21 mouse cellular contexts compared by ENCODE assay signal in genomic region chr16:17339701-17340100, GRCm38 (mm10). TPM values are rescaled to one million over a fixed set of nuclear protein-coding genes. Genes with fewer than 3 reads are reported as not detected.
A peak's percentile ranks its signal among the peaks of the same experiment; 100 is the strongest.
DNase-seq lines count a peak whose midpoint lies in the region; TF ChIP-seq lines count a peak whose summit lies in the region.
"Had no signal": no experiment of that assay in that cellular context is flagged by ENCODE, and none has a peak within 500 bp of the region (broad histone marks: within the 10 kb centered on the region; RNA-seq: fewer than 3 reads in every experiment).

No protein-coding gene starts in this region.

- H3K27me3 ChIP-seq in heart, embryonic 10.5 days (ENCODE audit: insufficient read depth, poor library complexity, severe bottlenecking) = no peaks in the 10 kb centered on the region
- no peaks in the 10 kb centered on the region for H3K27me3 ChIP-seq in CH12.LX (replicated peaks)
- H3K27me3 ChIP-seq: embryonic facial prominence, embryonic 12.5 days; forebrain, embryonic 13.5 days; forebrain, embryonic 15.5 days had no signal

- intact Hi-C loops in heart, postnatal 10 days (cut with DNase I) = no loop called here

- H3K4me2 ChIP-seq in CH12.LX (ENCODE audit: insufficient read depth, low read depth, poor library complexity, severe bottlenecking) = peak overlapping the region; percentile 46; the same call in 1 of the 2 replicates
- H3K4me2 ChIP-seq: embryonic facial prominence, embryonic 12.5 days; forebrain, embryonic 13.5 days; forebrain, embryonic 15.5 days had no signal

- no peak overlapping the region for H3K4me3 ChIP-seq in heart, embryonic 10.5 days
- peak overlapping the region; percentile 38 to 45 (median 44) for H3K4me3 ChIP-seq in CH12.LX (replicated peaks in 1 of 3; ENCODE audit: low read depth in 2 of 3, low read length in 2 of 3, poor library complexity in 1 of 3)
- H3K4me3 ChIP-seq: embryonic facial prominence, embryonic 10.5 days; embryonic facial prominence, embryonic 12.5 days; forebrain, embryonic 13.5 days; forebrain, embryonic 15.5 days had no signal

- WGBS in heart, embryonic 10.5 days = 85% methylated on average over 7 of the region's 7 CpGs

- no peaks in the 10 kb centered on the region for H3K79me2 ChIP-seq in CH12.LX (replicated peaks; ENCODE audit: control insufficient read depth, extremely low read depth, insufficient read depth, poor library complexity, severe bottlenecking)

- H3K4me1 ChIP-seq in heart, embryonic 10.5 days = 0 out of 2 replicates have a peak, but pooled peaks cover 3% of the 10 kb centered on the region
- peaks cover 3 to 55% of the 10 kb centered on the region in 2 experiments for H3K4me1 ChIP-seq in CH12.LX (ENCODE audit: control insufficient read depth in 1 of 2, insufficient read depth in 2 of 2)
- H3K4me1 ChIP-seq: embryonic facial prominence, embryonic 10.5 days; embryonic facial prominence, embryonic 12.5 days; forebrain, embryonic 13.5 days; forebrain, embryonic 15.5 days had no signal

- DNase-seq in heart, postnatal 10 days = peak; percentile 35 to 45
- DNase-seq in heart, embryonic 10.5 days (ENCODE audit: low spot score) = no peak
- peak; percentile 20 for DNase-seq in kidney, postnatal 10 days
- DNase-seq in kidney, postnatal 4 days = no peak
- peak; percentile 83 for DNase-seq in CH12.LX (ENCODE audit: extremely low read depth)
- DNase-seq in R1 (ENCODE audit: low read depth, low spot score) = peak; percentile 33
- DNase-seq in thymus, postnatal 0 days (ENCODE audit: low spot score) = no peak
- DNase-seq: adrenal gland, adult 8-10 months; adrenal gland, postnatal 14 days; adrenal gland, postnatal 36 days; cerebellum, adult 11-12 months; cerebellum, adult 2 months; cerebellum, adult 9-10 months; cerebellum, postnatal 10 days; cerebellum, postnatal 25 days; forebrain, postnatal 0 days had no signal

- no peak for TF ChIP-seq RAD21 in CH12.LX (IDR thresholded peaks at IDR 0.05; ENCODE audit: low read depth, low read length)

- dilution Hi-C loops in CH12.LX (cut with MboI; ENCODE audit: extremely low pct_ligation_motif_present, extremely low pct_unique_long_range_greater_than_20kb, low sequenced_read_pairs) = no loop called here

- TF ChIP-seq CTCF in CH12.LX (conservative IDR thresholded peaks at IDR 0.05 in 1 of 2, IDR thresholded peaks at IDR 0.05 in 1 of 2; ENCODE audit: low read depth in 2 of 2, low read length in 2 of 2) = no peak

- H3K36me3 ChIP-seq in heart, embryonic 10.5 days = peaks cover 19% of the 10 kb centered on the region
- peaks cover 13 to 49% of the 10 kb centered on the region in 2 experiments for H3K36me3 ChIP-seq in CH12.LX (replicated peaks in 1 of 2; ENCODE audit: control insufficient read depth in 1 of 2, insufficient read depth in 1 of 2, low read length in 1 of 2)

- no peaks in the 10 kb centered on the region for H3K9me3 ChIP-seq in heart, embryonic 10.5 days
- H3K9me3 ChIP-seq in CH12.LX (replicated peaks; ENCODE audit: low read length) = no peaks in the 10 kb centered on the region
- H3K9me3 ChIP-seq: embryonic facial prominence, embryonic 10.5 days; embryonic facial prominence, embryonic 12.5 days; forebrain, embryonic 13.5 days; forebrain, embryonic 15.5 days had no signal

- H3K27ac ChIP-seq in heart, embryonic 10.5 days = no peak overlapping the region
- peak overlapping the region; percentile 49 for H3K27ac ChIP-seq in CH12.LX (ENCODE audit: insufficient read depth, low read depth)
- H3K27ac ChIP-seq: embryonic facial prominence, embryonic 10.5 days; embryonic facial prominence, embryonic 12.5 days; forebrain, embryonic 13.5 days; forebrain, embryonic 15.5 days had no signal

- TF ChIP-seq POLR2A in CH12.LX (IDR thresholded peaks at IDR 0.05; ENCODE audit: low read depth, low read length) = no peak; the same call in 1 of the 2 replicates

- in situ Hi-C loops in CH12.LX (cut with MboI; ENCODE audit: low pct_ligation_motif_present, low pct_unique_long_range_greater_than_20kb, low sequenced_read_pairs) = loop anchor here (5.0 kb wide), 1 partner anchor 37 kb away; no protein-coding TSS in a partner anchor

- peak overlapping the region; percentile 28; the same call in 1 of the 2 replicates for H3K9ac ChIP-seq in CH12.LX (ENCODE audit: insufficient read depth, low read depth)
- H3K9ac ChIP-seq: embryonic facial prominence, embryonic 12.5 days; forebrain, embryonic 13.5 days; forebrain, embryonic 15.5 days; forebrain, postnatal 0 days had no signal

- peak; percentile 91 for TF ChIP-seq EP300 in CH12.LX (IDR thresholded peaks at IDR 0.05; ENCODE audit: low read length)

TF ChIP-seq in CH12.LX, 34 proteins besides CTCF, POLR2A, EP300 and RAD21:
- TF ChIP-seq IRF4 (IDR thresholded peaks at IDR 0.05; ENCODE audit: low read depth, low read length) = peak; percentile 44; the same call in 1 of the 2 replicates
- peak; percentile 47; the same call in 1 of the 2 replicates for TF ChIP-seq TCF12 (IDR thresholded peaks at IDR 0.05; ENCODE audit: low read depth, low read length)
- TF ChIP-seq CHD2 (IDR thresholded peaks at IDR 0.05; ENCODE audit: low read length) = no peak
- peak; percentile 97 for TF ChIP-seq ETS1 (conservative IDR thresholded peaks at IDR 0.05; ENCODE audit: low read depth, low read length)
- no peak for TF ChIP-seq ZKSCAN1 (IDR thresholded peaks at IDR 0.05; ENCODE audit: borderline replicate concordance, low read depth, low read length)
- TF ChIP-seq UBTF (IDR thresholded peaks at IDR 0.05; ENCODE audit: low read depth, low read length) = no peak
- TF ChIP-seq SIN3A (IDR thresholded peaks at IDR 0.05; ENCODE audit: low read length) = peak; percentile 83
- no peak for TF ChIP-seq MEF2A (IDR thresholded peaks at IDR 0.05; ENCODE audit: borderline replicate concordance, low read depth, low read length)
- TF ChIP-seq NELFE (IDR thresholded peaks at IDR 0.05; ENCODE audit: low read depth, low read length) = peak; percentile 37; the same call in 1 of the 2 replicates
- no peak for TF ChIP-seq E2F4 (IDR thresholded peaks at IDR 0.05; ENCODE audit: insufficient replicate concordance, low read depth, low read length)
- TF ChIP-seq ZMIZ1 (IDR thresholded peaks at IDR 0.05; ENCODE audit: low read depth, low read length) = no peak
- TF ChIP-seq KAT2A (IDR thresholded peaks at IDR 0.05; ENCODE audit: insufficient replicate concordance, low read length) = 0 out of 2 replicates have a peak, but pooled peaks have one; percentile 48
- TF ChIP-seq MXI1 (IDR thresholded peaks at IDR 0.05; ENCODE audit: low read depth, low read length) = 0 out of 2 replicates have a peak, but pooled peaks have one; percentile 37
- no peak for TF ChIP-seq PAX5 (IDR thresholded peaks at IDR 0.05; ENCODE audit: low read length)
- peak; percentile 68 for TF ChIP-seq MYC (IDR thresholded peaks at IDR 0.05; ENCODE audit: low read depth, low read length)
- TF ChIP-seq BHLHE40 (IDR thresholded peaks at IDR 0.05; ENCODE audit: low read depth, low read length) = peak; percentile 59; the same call in 1 of the 2 replicates
- TF ChIP-seq MAFK (IDR thresholded peaks at IDR 0.05; ENCODE audit: insufficient replicate concordance, low read length) = 0 out of 2 replicates have a peak, but pooled peaks have one; percentile 47
- TF ChIP-seq HCFC1 (IDR thresholded peaks at IDR 0.05; ENCODE audit: low read depth, low read length) = peak; percentile 21; the same call in 1 of the 2 replicates
- TF ChIP-seq USF2 (conservative IDR thresholded peaks at IDR 0.05; ENCODE audit: low read depth, low read length) = no peak
- TF ChIP-seq GABPA (IDR thresholded peaks at IDR 0.05; ENCODE audit: insufficient replicate concordance, low read depth, low read length) = 0 out of 2 replicates have a peak, but pooled peaks have one; percentile 8
- TF ChIP-seq MAX (IDR thresholded peaks at IDR 0.05; ENCODE audit: low read length) = peak; percentile 67; the same call in 1 of the 2 replicates
- TF ChIP-seq ELF1 (IDR thresholded peaks at IDR 0.05; ENCODE audit: low read depth, low read length) = no peak
- no peak for TF ChIP-seq ZC3H11A (IDR thresholded peaks at IDR 0.05; ENCODE audit: low read depth, low read length)
- TF ChIP-seq SMC3 (IDR thresholded peaks at IDR 0.05; ENCODE audit: low read depth, low read length) = no peak
- no peak for TF ChIP-seq POLR2AphosphoS2 (IDR thresholded peaks at IDR 0.05; ENCODE audit: low read depth, low read length)
- TF ChIP-seq JUND (conservative IDR thresholded peaks at IDR 0.05; ENCODE audit: low read depth, low read length) = peak; percentile 83
- TF ChIP-seq ZNF384 (IDR thresholded peaks at IDR 0.05; ENCODE audit: low read depth, low read length) = no peak
- TF ChIP-seq JUN (IDR thresholded peaks at IDR 0.05; ENCODE audit: insufficient read depth, low read depth, low read length) = peak; percentile 48
- peak; percentile 80; the same call in 1 of the 2 replicates for TF ChIP-seq RCOR1 (conservative IDR thresholded peaks at IDR 0.05; ENCODE audit: low read depth, low read length)
- TF ChIP-seq USF1 (IDR thresholded peaks at IDR 0.05; ENCODE audit: low read depth, low read length) = no peak

RNA-seq across cellular contexts. Expression of gene Serpind1, which starts 8.5 kb away (rescaled TPM):
- total RNA-seq in heart, postnatal 10 days (2021) = 1 to 10 TPM; 2.8 to 3.0 TPM
- 1.3 and 20.4 TPM in 2 replicates for polyA plus RNA-seq in heart, embryonic 10.5 days (2016; fragmentation: Nextera tagmentation; extraction: Ambion mirVana)
- total RNA-seq in CH12.LX (2012; rRNA removed) (5.8 and 6.8 TPM in 2 replicates), CH12.LX (2014; rRNA removed) (14.4 and 15.6 TPM in 2 replicates)
- 13.1 and 13.9 TPM in 2 replicates for polyA plus RNA-seq in CH12.LX (2012; ENCODE audit: insufficient read length, low read depth)
- polyA plus RNA-seq in thymus, postnatal 0 days (2015; fragmentation: Nextera tagmentation; extraction: Ambion mirVana) = 0.15 and 0.30 TPM in 2 replicates
- total RNA-seq: MEL had no signal

Comparison
In these comparisons a context has a peak if more than half of its experiments do, and no peak if none do; other contexts are left out.
1. DNase-seq: peak in heart, postnatal 10 days (2 of 2), kidney, postnatal 10 days (single experiment), CH12.LX (single experiment) and R1 (single experiment); none in heart, embryonic 10.5 days (single experiment), kidney, postnatal 4 days (0 of 2) and thymus, postnatal 0 days (single experiment).